Mouse (Mus musculus) liver, embryonic 16.5 days (tissue): ENCODE results near the gene Cyp17a1. TPM values are rescaled to one million over a fixed set of nuclear protein-coding genes. Genes with fewer than 3 reads are reported as not detected.
A peak's percentile ranks its signal among the peaks of the same experiment; 100 is the strongest.

ENCODE experiments used
- ATAC-seq: fragments of 200-750 bp; cut with Nextera tagmentation; 2 replicates; pipeline ENCODE4 v1.8.0; 2017; ENCODE audit warnings: low read depth, mild to moderate bottlenecking, moderate number of reproducible peaks, moderate library complexity
- H3K27ac ChIP-seq: fragments of 300-500 bp; sonication (generic); 2 replicates; pipeline ENCODE4 v1.5.1; 2014; ENCODE audit warnings: mild to moderate bottlenecking, low read length
- H3K27me3 ChIP-seq: fragments of 300-500 bp; sonication (generic); 2 replicates; pipeline ENCODE4 v1.6.1; 2014; ENCODE audit warnings: low read depth, low read length, mixed read lengths; ENCODE audit not compliant: control insufficient read depth, insufficient read depth
- H3K36me3 ChIP-seq: fragments of 300-500 bp; sonication (generic); 2 replicates; pipeline ENCODE4 v1.6.1; 2014; ENCODE audit warnings: mild to moderate bottlenecking; ENCODE audit not compliant: control insufficient read depth, insufficient read depth
- H3K4me1 ChIP-seq: fragments of 300-500 bp; sonication (generic); 2 replicates; pipeline ENCODE4 v1.6.1; 2014; ENCODE audit warnings: low read depth, low read length, mixed read lengths; ENCODE audit not compliant: control insufficient read depth
- H3K4me2 ChIP-seq: fragments of 300-500 bp; sonication (generic); 2 replicates; pipeline ENCODE4 v1.6.1; 2014; ENCODE audit warnings: low read depth, low read length, mixed read lengths
- H3K4me3 ChIP-seq: fragments of 300-500 bp; sonication (generic); 2 replicates; pipeline ENCODE4 v1.5.1; 2014; ENCODE audit warnings: low read depth, mild to moderate bottlenecking, low read length
- H3K9ac ChIP-seq: fragments of 300-500 bp; sonication (generic); 2 replicates; pipeline ENCODE4 v1.6.1; 2014; ENCODE audit warnings: low read depth, low read length
- H3K9me3 ChIP-seq: fragments of 300-500 bp; sonication (generic); replicated peaks from 2 replicates; pipeline ENCODE4 v1.6.1; 2016; ENCODE audit warnings: low read length; ENCODE audit not compliant: control insufficient read depth
- WGBS: fragments of 180-500 bp; shearing (Covaris S2); extraction: QIAGEN DNeasy Blood & Tissue Kit; methylation state at CpG from one replicate; pipeline ENCODE4 v1.1.7; 2014; ENCODE audit not compliant: insufficient replicate concordance; 5-methylcytosine and 5-hydroxymethylcytosine counted together
- polyA plus RNA-seq: library from polyadenylated mRNA; unstranded; fragments of >200 nt; fragmentation: Nextera tagmentation; extraction: Ambion mirVana; gene quantifications from 2 replicates; pipeline ENCODE4 v1.2.1, GENCODE M21; 2015

The Cyp17a1 gene
- polyA plus RNA-seq, 1 experiment from 2014 or later: 2.4 TPM

- Histone ChIP-seq H3K27me3 (no peaks in the 10 kb centered on the region), H3K9ac (no peak overlapping the region), H3K4me1 (no peaks in the 10 kb centered on the region; the same call in 1 of the 2 replicates), H3K4me2 (no peak overlapping the region), H3K27ac (no peak overlapping the region), H3K36me3 (no peaks in the 10 kb centered on the region), H3K9me3 (no peaks in the 10 kb centered on the region), H3K4me3 (no peak overlapping the region)
- no peak for ATAC-seq
- WGBS: 73% methylated on average over 9 of the region's 9 CpGs
Observed at GRCm38 (mm10) chr19:46701156-46701555, 28.2 kb upstream of the Cyp17a1 start.

GRCm38 (mm10) chr19:46699011-46699481 lies 26.1 kb upstream of the Cyp17a1 start:
- no peak overlapping the region for H3K9ac ChIP-seq

GRCm38 (mm10) chr19:46697840-46698517 lies 25.0 kb upstream of the Cyp17a1 start:
- Histone ChIP-seq H3K4me2 (no peak overlapping the region), H3K4me1 (no peaks in the 10 kb centered on the region; the same call in 1 of the 2 replicates), H3K36me3 (no peaks in the 10 kb centered on the region), H3K9me3 (no peaks in the 10 kb centered on the region), H3K9ac (no peak overlapping the region), H3K27me3 (no peaks in the 10 kb centered on the region), H3K27ac (no peak overlapping the region), H3K4me3 (no peak overlapping the region)
- no peak for ATAC-seq
- WGBS: 41% methylated on average over 19 of the region's 19 CpGs

More at GRCm38 (mm10) chr19:46699011-46699481, 26.1 kb upstream of the Cyp17a1 start:
- Histone ChIP-seq H3K4me2 (no peak overlapping the region), H3K27ac (no peak overlapping the region), H3K4me3 (no peak overlapping the region), H3K9me3 (no peaks in the 10 kb centered on the region), H3K4me1 (no peaks in the 10 kb centered on the region; the same call in 1 of the 2 replicates), H3K36me3 (no peaks in the 10 kb centered on the region), H3K27me3 (no peaks in the 10 kb centered on the region)
- 50% methylated on average over 10 of the region's 10 CpGs for WGBS
- no peak for ATAC-seq

- no peak overlapping the region for H3K9ac ChIP-seq
- WGBS: 84% methylated on average over 7 of the region's 7 CpGs
- H3K9me3 ChIP-seq: no peaks in the 10 kb centered on the region
- H3K4me3 ChIP-seq: no peak overlapping the region
- ATAC-seq: no peak
- no peak overlapping the region for H3K4me2 ChIP-seq
- no peaks in the 10 kb centered on the region for H3K36me3 ChIP-seq
- no peaks in the 10 kb centered on the region for H3K27me3 ChIP-seq
- no peak overlapping the region for H3K27ac ChIP-seq
- H3K4me1 ChIP-seq: no peaks in the 10 kb centered on the region; the same call in 1 of the 2 replicates
Observed at GRCm38 (mm10) chr19:46696943-46697342, 24.0 kb upstream of the Cyp17a1 start.

- ATAC-seq: no peak
- Histone ChIP-seq H3K4me3 (no peak overlapping the region), H3K4me2 (no peak overlapping the region)
Observed at GRCm38 (mm10) chr19:46696482-46696881, 23.5 kb upstream of the Cyp17a1 start.

GRCm38 (mm10) chr19:46693146-46693545 lies 20.2 kb upstream of the Cyp17a1 start:
- 72% methylated on average over 4 of the region's 4 CpGs for WGBS
- Histone ChIP-seq H3K9ac (no peak overlapping the region), H3K4me2 (no peak overlapping the region), H3K27me3 (no peaks in the 10 kb centered on the region), H3K9me3 (no peaks in the 10 kb centered on the region), H3K4me1 (peaks cover 11% of the 10 kb centered on the region), H3K36me3 (no peaks in the 10 kb centered on the region), H3K4me3 (no peak overlapping the region), H3K27ac (no peak overlapping the region)
- ATAC-seq: no peak

More at GRCm38 (mm10) chr19:46696482-46696881, 23.5 kb upstream of the Cyp17a1 start:
- Histone ChIP-seq H3K27me3 (no peaks in the 10 kb centered on the region), H3K4me1 (no peaks in the 10 kb centered on the region; the same call in 1 of the 2 replicates), H3K9ac (no peak overlapping the region), H3K27ac (no peak overlapping the region), H3K36me3 (no peaks in the 10 kb centered on the region), H3K9me3 (no peaks in the 10 kb centered on the region)
- 84% methylated on average over 8 of the region's 8 CpGs for WGBS

- H3K36me3 ChIP-seq: no peaks in the 10 kb centered on the region
- WGBS: 46% methylated on average over 2 of the region's 2 CpGs
- no peaks in the 10 kb centered on the region for H3K27me3 ChIP-seq
- no peaks in the 10 kb centered on the region for H3K9me3 ChIP-seq
- H3K9ac ChIP-seq: no peak overlapping the region
- ATAC-seq: no peak
- H3K4me3 ChIP-seq: no peak overlapping the region
- H3K4me2 ChIP-seq: no peak overlapping the region
- H3K27ac ChIP-seq: no peak overlapping the region
- H3K4me1 ChIP-seq: peaks cover 11% of the 10 kb centered on the region
Observed at GRCm38 (mm10) chr19:46691078-46691477, 18.1 kb upstream of the Cyp17a1 start.

- no peak for ATAC-seq
- Histone ChIP-seq H3K36me3 (no peaks in the 10 kb centered on the region), H3K4me3 (peak overlapping the region; percentile 89), H3K9me3 (no peaks in the 10 kb centered on the region), H3K27ac (no peak overlapping the region; the same call in none of the 2 replicates), H3K9ac (peak overlapping the region; percentile 77), H3K4me2 (peak overlapping the region; percentile 79), H3K4me1 (peaks cover 11% of the 10 kb centered on the region), H3K27me3 (no peaks in the 10 kb centered on the region)
- WGBS: 67% methylated on average over 11 of the region's 11 CpGs
Observed at GRCm38 (mm10) chr19:46690387-46690786, 17.4 kb upstream of the Cyp17a1 start.
